Mouse (Mus musculus): ENCODE measurements at regions not wholly inside any gene's neighbourhood (a gene's known extent, or its start where the extent isn't known, plus 50 kb on each side); places are given as distances from the start of the nearest gene placed in this dataset.

DNA sequence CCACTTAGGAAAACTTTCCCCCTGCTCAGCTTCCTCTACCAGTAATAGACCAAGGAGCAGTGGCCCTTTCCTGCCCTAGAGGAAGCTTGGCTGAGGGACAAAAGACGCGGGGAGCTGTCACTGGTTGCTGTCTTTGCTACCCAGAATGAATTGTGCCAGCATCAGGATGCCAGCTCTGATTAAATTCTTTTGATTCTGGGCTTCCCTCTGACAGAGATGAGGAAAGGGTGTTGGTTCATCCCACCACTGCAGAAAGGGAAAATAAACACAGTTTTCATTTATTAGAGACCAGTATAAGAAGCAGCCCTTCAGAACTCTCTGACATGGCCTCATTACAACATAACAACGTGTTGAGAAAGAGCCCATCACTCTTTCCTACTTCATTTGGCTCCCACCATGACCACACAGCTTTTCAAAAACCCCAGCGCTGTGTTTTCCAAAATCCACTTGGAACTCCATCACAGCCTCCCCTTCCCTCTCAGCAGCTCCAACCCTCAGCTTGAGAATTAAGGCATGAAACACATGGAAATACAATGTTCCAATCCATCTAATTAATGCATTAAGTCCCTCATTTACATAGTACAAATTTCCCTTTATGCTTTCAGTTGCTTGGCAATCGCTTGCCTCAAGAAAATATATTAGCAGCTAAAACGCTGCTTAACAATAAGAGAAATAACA lies 429.6 kb downstream of the Efnb2 start:
- H3K27me3 ChIP-seq (ENCODE audit: control insufficient read depth, insufficient read depth, low read length) = no peaks in the 10 kb centered on the region
- H3K9ac ChIP-seq (ENCODE audit: low read length) = no peak overlapping the region
- H3K4me2 ChIP-seq (ENCODE audit: low read depth, low read length) = no peak overlapping the region
- H3K27ac ChIP-seq (ENCODE audit: low read length) = no peak overlapping the region
- no peaks in the 10 kb centered on the region for H3K9me3 ChIP-seq (replicated peaks; ENCODE audit: control insufficient read depth, low read length)
- WGBS = 64% methylated on average over 6 of the region's 6 CpGs
- no peak for ATAC-seq (replicated peaks; ENCODE audit: extremely low read depth, insufficient read depth, low FRiP score)
- H3K4me3 ChIP-seq (ENCODE audit: low read length) = no peak overlapping the region
- H3K4me1 ChIP-seq (ENCODE audit: control insufficient read depth, insufficient read depth, low read length) = no peaks in the 10 kb centered on the region
- H3K36me3 ChIP-seq (ENCODE audit: control insufficient read depth, insufficient read depth) = no peaks in the 10 kb centered on the region

DNA sequence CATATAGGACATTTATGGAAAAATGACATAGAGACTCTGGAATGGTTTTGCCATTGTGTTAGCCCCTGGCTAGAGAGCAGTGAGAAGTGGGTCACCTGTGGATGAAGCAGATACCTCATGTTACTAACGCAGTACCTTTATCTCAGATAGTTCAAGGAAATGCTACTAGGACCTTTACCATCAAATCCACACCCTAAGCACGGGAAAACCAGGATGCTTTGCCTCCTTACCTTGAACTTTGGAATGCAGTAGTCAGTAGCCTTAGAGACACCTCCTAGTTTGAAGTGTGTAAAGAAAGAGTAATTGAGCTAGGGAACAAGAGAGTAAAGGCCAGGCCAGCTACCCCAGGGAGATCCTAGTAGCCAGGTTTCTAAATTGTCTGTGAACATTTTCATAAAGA lies 435.0 kb downstream of the Efnb2 start:
- no peak for ATAC-seq (replicated peaks; ENCODE audit: extremely low read depth, insufficient read depth, low FRiP score)
- Histone ChIP-seq H3K4me3 (ENCODE audit: low read length) (no peak overlapping the region), H3K36me3 (ENCODE audit: control insufficient read depth, insufficient read depth) (no peaks in the 10 kb centered on the region), H3K9ac (ENCODE audit: low read length) (no peak overlapping the region), H3K4me1 (ENCODE audit: control insufficient read depth, insufficient read depth, low read length) (no peaks in the 10 kb centered on the region), H3K4me2 (ENCODE audit: low read depth, low read length) (no peak overlapping the region), H3K9me3 (replicated peaks; ENCODE audit: control insufficient read depth, low read length) (no peaks in the 10 kb centered on the region), H3K27me3 (ENCODE audit: control insufficient read depth, insufficient read depth, low read length) (no peaks in the 10 kb centered on the region), H3K27ac (ENCODE audit: low read length) (no peak overlapping the region)
- 79% methylated on average over 2 of the region's 2 CpGs for WGBS

DNA sequence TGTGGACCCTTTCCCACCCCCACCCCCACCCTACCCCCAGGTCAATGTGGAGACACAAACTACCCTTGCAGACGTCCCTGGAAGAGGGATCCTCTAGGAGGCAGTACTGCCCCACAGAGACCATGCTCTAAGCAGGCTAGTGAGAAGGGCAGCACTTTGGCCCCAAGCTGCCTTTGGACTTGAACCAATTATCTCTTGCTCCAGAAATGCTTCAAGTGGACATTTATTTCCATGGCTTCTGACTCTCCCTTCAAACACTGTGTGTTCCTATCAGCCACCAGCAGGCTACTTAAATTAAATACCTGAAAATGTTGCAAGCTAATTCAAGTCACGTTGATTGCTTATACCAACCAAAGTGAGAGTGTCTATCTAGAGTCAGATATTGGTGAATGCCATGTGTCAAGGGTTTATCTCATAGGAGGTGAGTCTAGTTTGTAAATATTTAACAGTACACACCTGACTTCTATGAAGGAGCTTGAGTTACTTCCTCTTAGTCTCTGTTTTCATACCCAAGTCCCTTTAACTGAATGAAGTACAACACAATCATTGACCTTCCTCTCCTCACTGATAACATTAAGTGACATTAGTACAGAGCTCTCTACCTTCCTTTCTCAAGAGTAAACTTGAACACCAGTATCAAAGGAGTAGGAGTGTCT lies 435.7 kb downstream of the Efnb2 start:
- 64% methylated on average over 2 of the region's 2 CpGs for WGBS
- no peak for ATAC-seq (replicated peaks; ENCODE audit: extremely low read depth, insufficient read depth, low FRiP score)
- no peak overlapping the region for H3K27ac ChIP-seq (ENCODE audit: low read length)

DNA sequence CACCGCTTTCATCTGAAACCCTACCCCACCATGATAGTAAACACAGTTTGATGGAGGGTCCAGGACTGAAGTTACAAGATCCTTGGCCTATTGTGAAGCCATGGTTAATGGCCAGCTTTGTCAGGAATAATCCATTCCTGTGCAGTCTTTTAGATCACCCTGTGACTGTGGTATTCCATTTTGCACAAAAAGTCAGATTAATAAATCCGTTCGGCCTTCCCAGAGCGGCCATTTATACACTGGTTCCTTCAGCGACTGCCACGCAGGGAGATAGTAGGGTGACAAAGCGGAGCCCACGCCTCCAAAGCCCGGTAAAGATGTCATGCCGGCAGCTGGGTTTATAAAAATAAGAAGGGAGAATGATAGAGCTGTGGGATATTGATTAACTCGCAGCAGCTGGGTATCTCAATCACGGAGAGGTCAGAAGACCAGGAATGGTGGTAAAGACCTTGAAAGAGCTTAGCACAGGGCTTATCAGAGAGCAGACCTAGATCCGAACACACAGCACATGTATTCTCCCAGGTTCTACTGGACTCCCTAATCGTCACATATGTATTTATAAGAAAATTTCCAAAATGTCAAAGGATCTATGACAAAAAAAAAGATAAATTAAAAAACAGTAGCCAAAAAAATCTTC lies 440.5 kb downstream of the Efnb2 start:
- WGBS = 73% methylated on average over 14 of the region's 14 CpGs

More for the DNA sequence above, 435.7 kb downstream of the Efnb2 start:
- Histone ChIP-seq H3K4me2 (ENCODE audit: low read depth, low read length) (no peak overlapping the region), H3K9ac (ENCODE audit: low read length) (no peak overlapping the region), H3K36me3 (ENCODE audit: control insufficient read depth, insufficient read depth) (no peaks in the 10 kb centered on the region), H3K4me3 (ENCODE audit: low read length) (no peak overlapping the region), H3K27me3 (ENCODE audit: control insufficient read depth, insufficient read depth, low read length) (no peaks in the 10 kb centered on the region), H3K4me1 (ENCODE audit: control insufficient read depth, insufficient read depth, low read length) (no peaks in the 10 kb centered on the region), H3K9me3 (replicated peaks; ENCODE audit: control insufficient read depth, low read length) (no peaks in the 10 kb centered on the region)

GRCm38 (mm10) chr8:8219701-8220394 lies 441.2 kb downstream of the Efnb2 start:
- H3K4me2 ChIP-seq (ENCODE audit: low read depth, low read length) = no peak overlapping the region
- no peaks in the 10 kb centered on the region for H3K9me3 ChIP-seq (replicated peaks; ENCODE audit: control insufficient read depth, low read length)
- no peaks in the 10 kb centered on the region for H3K27me3 ChIP-seq (ENCODE audit: control insufficient read depth, insufficient read depth, low read length)
- no peak overlapping the region for H3K27ac ChIP-seq (ENCODE audit: low read length)
- WGBS = 67% methylated on average over 12 of the region's 12 CpGs
- no peaks in the 10 kb centered on the region for H3K36me3 ChIP-seq (ENCODE audit: control insufficient read depth, insufficient read depth)
- no peaks in the 10 kb centered on the region for H3K4me1 ChIP-seq (ENCODE audit: control insufficient read depth, insufficient read depth, low read length)
- no peak for ATAC-seq (replicated peaks; ENCODE audit: extremely low read depth, insufficient read depth, low FRiP score)
- H3K4me3 ChIP-seq (ENCODE audit: low read length) = no peak overlapping the region
- H3K9ac ChIP-seq (ENCODE audit: low read length) = no peak overlapping the region

More for the DNA sequence above, 440.5 kb downstream of the Efnb2 start:
- H3K4me3 ChIP-seq (ENCODE audit: low read length) = no peak overlapping the region
- no peaks in the 10 kb centered on the region for H3K4me1 ChIP-seq (ENCODE audit: control insufficient read depth, insufficient read depth, low read length)
- no peak for ATAC-seq (replicated peaks; ENCODE audit: extremely low read depth, insufficient read depth, low FRiP score)
- H3K27me3 ChIP-seq (ENCODE audit: control insufficient read depth, insufficient read depth, low read length) = no peaks in the 10 kb centered on the region
- no peaks in the 10 kb centered on the region for H3K9me3 ChIP-seq (replicated peaks; ENCODE audit: control insufficient read depth, low read length)
- no peaks in the 10 kb centered on the region for H3K36me3 ChIP-seq (ENCODE audit: control insufficient read depth, insufficient read depth)
- H3K9ac ChIP-seq (ENCODE audit: low read length) = no peak overlapping the region
- H3K4me2 ChIP-seq (ENCODE audit: low read depth, low read length) = no peak overlapping the region
- H3K27ac ChIP-seq (ENCODE audit: low read length) = no peak overlapping the region

- no peak overlapping the region for H3K27ac ChIP-seq (ENCODE audit: low read length)
- 73% methylated on average over 3 of the region's 3 CpGs for WGBS
These were observed 468.0 kb downstream of the Efnb2 start for GRCm38 (mm10) chr8:8193036-8193435.

GRCm38 (mm10) chr8:8186046-8186445 lies 475.0 kb downstream of the Efnb2 start:
- 0 out of 2 replicates have a peak, but pooled peaks cover 4% of the 10 kb centered on the region for H3K4me1 ChIP-seq (ENCODE audit: control insufficient read depth, insufficient read depth, low read length)
- no peaks in the 10 kb centered on the region for H3K36me3 ChIP-seq (ENCODE audit: control insufficient read depth, insufficient read depth)
- H3K4me2 ChIP-seq (ENCODE audit: low read depth, low read length) = no peak overlapping the region
- H3K9ac ChIP-seq (ENCODE audit: low read length) = no peak overlapping the region
- H3K27me3 ChIP-seq (ENCODE audit: control insufficient read depth, insufficient read depth, low read length) = no peaks in the 10 kb centered on the region
- WGBS = 73% methylated on average over 3 of the region's 3 CpGs
- ATAC-seq (replicated peaks; ENCODE audit: extremely low read depth, insufficient read depth, low FRiP score) = no peak
- no peak overlapping the region for H3K4me3 ChIP-seq (ENCODE audit: low read length)
- H3K9me3 ChIP-seq (replicated peaks; ENCODE audit: control insufficient read depth, low read length) = no peaks in the 10 kb centered on the region
- no peak overlapping the region for H3K27ac ChIP-seq (ENCODE audit: low read length)

More at GRCm38 (mm10) chr8:8193036-8193435, 468.0 kb downstream of the Efnb2 start:
- ATAC-seq (replicated peaks; ENCODE audit: extremely low read depth, insufficient read depth, low FRiP score) = no peak
- Histone ChIP-seq H3K4me3 (ENCODE audit: low read length) (no peak overlapping the region), H3K4me1 (ENCODE audit: control insufficient read depth, insufficient read depth, low read length) (no peaks in the 10 kb centered on the region), H3K9me3 (replicated peaks; ENCODE audit: control insufficient read depth, low read length) (no peaks in the 10 kb centered on the region), H3K27me3 (ENCODE audit: control insufficient read depth, insufficient read depth, low read length) (no peaks in the 10 kb centered on the region), H3K4me2 (ENCODE audit: low read depth, low read length) (no peak overlapping the region), H3K9ac (ENCODE audit: low read length) (no peak overlapping the region), H3K36me3 (ENCODE audit: control insufficient read depth, insufficient read depth) (no peaks in the 10 kb centered on the region)

- Histone ChIP-seq H3K27ac (ENCODE audit: low read length) (no peak overlapping the region), H3K4me1 (ENCODE audit: control insufficient read depth, insufficient read depth, low read length) (0 out of 2 replicates have a peak, but pooled peaks cover 4% of the 10 kb centered on the region), H3K4me2 (ENCODE audit: low read depth, low read length) (no peak overlapping the region), H3K9me3 (replicated peaks; ENCODE audit: control insufficient read depth, low read length) (no peaks in the 10 kb centered on the region), H3K27me3 (ENCODE audit: control insufficient read depth, insufficient read depth, low read length) (no peaks in the 10 kb centered on the region), H3K9ac (ENCODE audit: low read length) (no peak overlapping the region), H3K36me3 (ENCODE audit: control insufficient read depth, insufficient read depth) (no peaks in the 10 kb centered on the region), H3K4me3 (ENCODE audit: low read length) (no peak overlapping the region)
- WGBS = 21% methylated on average over 6 of the region's 6 CpGs
- no peak; the same call in 1 of the 2 replicates for ATAC-seq (replicated peaks; ENCODE audit: extremely low read depth, insufficient read depth, low FRiP score)
These were observed 477.8 kb downstream of the Efnb2 start for GRCm38 (mm10) chr8:8183233-8183622.

All from heart, embryonic 16.5 days (tissue).